Mouse (Mus musculus) limb, embryonic 14.5 days (tissue): ENCODE data around the gene Iqck. TPM values are rescaled to one million over a fixed set of nuclear protein-coding genes. Genes with fewer than 3 reads are reported as not detected.

Experiments
- ATAC-seq: fragments of 200-750 bp; cut with Nextera tagmentation; 2 replicates; pipeline ENCODE4 v1.8.0; 2017; ENCODE audit warnings: low read depth, moderate number of reproducible peaks, moderate TSS enrichment; ENCODE audit not compliant: low FRiP score
- DNase-seq: peaks from one replicate; pipeline ENCODE4 v3.0.0-alpha.2; 2015; ENCODE audit warnings: low spot score
- H3K27ac ChIP-seq: fragments of 300-500 bp; sonication (generic); replicated peaks from 2 replicates; pipeline ENCODE4 v1.5.1; 2014; ENCODE audit warnings: low read depth, mild to moderate bottlenecking, low read length, moderate library complexity, mixed read lengths
- H3K27me3 ChIP-seq: fragments of 300-500 bp; sonication (generic); 2 replicates; pipeline ENCODE4 v1.6.1; 2014; ENCODE audit warnings: low read length, mixed read lengths; ENCODE audit not compliant: control insufficient read depth, insufficient read depth
- H3K36me3 ChIP-seq: fragments of 300-500 bp; sonication (generic); 2 replicates; pipeline ENCODE4 v1.6.1; 2014; ENCODE audit warnings: mild to moderate bottlenecking, low read length, moderate library complexity, mixed read lengths; ENCODE audit not compliant: control insufficient read depth, insufficient read depth
- H3K4me1 ChIP-seq: fragments of 300-500 bp; sonication (generic); 2 replicates; pipeline ENCODE4 v1.6.1; 2014; ENCODE audit warnings: antibody characterized with exemption, low read length, mixed read lengths; ENCODE audit not compliant: control insufficient read depth, insufficient read depth
- H3K4me2 ChIP-seq: fragments of 300-500 bp; sonication (generic); replicated peaks from 2 replicates; pipeline ENCODE4 v1.6.1; 2014; ENCODE audit warnings: low read depth, mild to moderate bottlenecking, low read length, moderate library complexity; ENCODE audit not compliant: severe bottlenecking
- H3K4me3 ChIP-seq: fragments of 300-500 bp; sonication (generic); replicated peaks from 2 replicates; pipeline ENCODE4 v1.5.1; 2014; ENCODE audit warnings: low read length
- H3K9ac ChIP-seq: fragments of 300-500 bp; sonication (generic); 2 replicates; pipeline ENCODE4 v1.6.1; 2014; ENCODE audit warnings: mild to moderate bottlenecking, low read depth, low read length, moderate library complexity; ENCODE audit not compliant: severe bottlenecking
- H3K9me3 ChIP-seq: fragments of 300-500 bp; sonication (generic); 2 replicates; pipeline ENCODE4 v1.6.1; 2016; ENCODE audit warnings: low read length; ENCODE audit not compliant: control insufficient read depth
- POLR2A ChIP-seq: fragments of 200-500 bp; IDR thresholded peaks from 2 replicates; pipeline ENCODE4 v1.8.0; 2012; ENCODE audit warnings: inconsistent platforms, mild to moderate bottlenecking, moderate library complexity, borderline replicate concordance; ENCODE audit not compliant: insufficient read depth, insufficient read length; ENCODE audit errors: extremely low read depth
- WGBS: fragments of 180-500 bp; shearing (Covaris S2); extraction: QIAGEN DNeasy Blood & Tissue Kit; methylation state at CpG from one replicate; pipeline ENCODE4 v1.1.7; 2014; 5-methylcytosine and 5-hydroxymethylcytosine counted together
- polyA plus RNA-seq, 2 experiments: library from polyadenylated mRNA; depleted of rRNA in 1 of 2; stranded (reverse) in 1 of 2; unstranded in 1 of 2; fragments of >200 nt; fragmentation: Nextera tagmentation in 1 of 2; extraction: Ambion mirVana in 1 of 2; gene quantifications; 2 replicates each; pipeline versions ENCODE4 v1.2.1 to v1.2.3; 2012 to 2014

Iqck gene
- polyA plus RNA-seq, 2 experiments = 2.5 to 2.8 TPM

GRCm38 (mm10) chr7:118992623-118993405, 137.3 kb downstream of the Iqck start:
- H3K27me3 ChIP-seq = no peaks in the 10 kb centered on the region
- no peaks in the 10 kb centered on the region for H3K9me3 ChIP-seq
- DNase-seq = no peak
- 49% methylated on average over 13 of the region's 13 CpGs for WGBS
- H3K4me2 ChIP-seq = peak overlapping the region; percentile 93
- H3K9ac ChIP-seq = peak overlapping the region; percentile 1; the same call in 1 of the 2 replicates
- no peak for TF ChIP-seq POLR2A
- H3K27ac ChIP-seq = no peak overlapping the region
- peaks cover 20% of the 10 kb centered on the region for H3K4me1 ChIP-seq
- no peaks in the 10 kb centered on the region for H3K36me3 ChIP-seq
- H3K4me3 ChIP-seq = peak overlapping the region; percentile 62
- no peak for ATAC-seq

GRCm38 (mm10) chr7:118993597-118994230, 138.2 kb downstream of the Iqck start:
- Histone ChIP-seq H3K9me3 (no peaks in the 10 kb centered on the region), H3K27me3 (no peaks in the 10 kb centered on the region), H3K4me2 (peak overlapping the region; percentile 93), H3K4me1 (peaks cover 20% of the 10 kb centered on the region), H3K4me3 (peak overlapping the region; percentile 62), H3K27ac (no peak overlapping the region), H3K9ac (peak overlapping the region; percentile 73), H3K36me3 (no peaks in the 10 kb centered on the region)
- no peak for TF ChIP-seq POLR2A
- ATAC-seq (no peak), DNase-seq (no peak)
- 2% methylated on average over 26 of the region's 26 CpGs for WGBS

- no peaks in the 10 kb centered on the region for H3K9me3 ChIP-seq
- no peaks in the 10 kb centered on the region for H3K27me3 ChIP-seq
- H3K36me3 ChIP-seq = no peaks in the 10 kb centered on the region
- WGBS = 2% methylated on average over 20 of the region's 21 CpGs
- peaks cover 20% of the 10 kb centered on the region for H3K4me1 ChIP-seq
- no peak for DNase-seq
- H3K4me3 ChIP-seq = peak overlapping the region; percentile 62
- ATAC-seq = no peak; the same call in none of the 2 replicates
- peak overlapping the region; percentile 93 for H3K4me2 ChIP-seq
- no peak overlapping the region for H3K27ac ChIP-seq
- peak overlapping the region; percentile 73 for H3K9ac ChIP-seq
- TF ChIP-seq POLR2A = no peak
These were observed 138.8 kb downstream of the Iqck start for GRCm38 (mm10) chr7:118994231-118994842.

GRCm38 (mm10) chr7:118995007-118995406, 139.5 kb downstream of the Iqck start, which contains the start of gene Gprc5b:
TSS of gene Gprc5b (minus strand) at chr7:118995211.
- DNase-seq (peak; percentile 81), ATAC-seq (peak; percentile 92)
- Histone ChIP-seq H3K4me1 (peaks cover 20% of the 10 kb centered on the region), H3K9ac (peak within 1 kb of the TSS; percentile 73), H3K4me2 (peak within 1 kb of the TSS; percentile 93), H3K9me3 (no peaks in the 10 kb centered on the region), H3K27ac (no peak within 1 kb of the TSS), H3K36me3 (no peaks in the 10 kb centered on the region), H3K4me3 (peak within 1 kb of the TSS; percentile 62), H3K27me3 (no peaks in the 10 kb centered on the region)
- TF ChIP-seq POLR2A = 0 out of 2 replicates have a peak, but pooled peaks have one; percentile 55
- under 1% methylated on average over 40 of the region's 44 CpGs for WGBS

GRCm38 (mm10) chr7:118995671-118996070, 140.1 kb downstream of the Iqck start:
- TF ChIP-seq POLR2A = no peak
- Histone ChIP-seq H3K4me3 (peak overlapping the region; percentile 62), H3K9me3 (no peaks in the 10 kb centered on the region), H3K27me3 (no peaks in the 10 kb centered on the region), H3K4me2 (peak overlapping the region; percentile 93), H3K27ac (no peak overlapping the region), H3K36me3 (no peaks in the 10 kb centered on the region), H3K9ac (no peak overlapping the region), H3K4me1 (peaks cover 20% of the 10 kb centered on the region)
- 13% methylated on average over 14 of the region's 14 CpGs for WGBS
- DNase-seq (no peak), ATAC-seq (no peak)
